ENCODE assay signal across 12 mouse cellular contexts in the genomic region with DNA sequence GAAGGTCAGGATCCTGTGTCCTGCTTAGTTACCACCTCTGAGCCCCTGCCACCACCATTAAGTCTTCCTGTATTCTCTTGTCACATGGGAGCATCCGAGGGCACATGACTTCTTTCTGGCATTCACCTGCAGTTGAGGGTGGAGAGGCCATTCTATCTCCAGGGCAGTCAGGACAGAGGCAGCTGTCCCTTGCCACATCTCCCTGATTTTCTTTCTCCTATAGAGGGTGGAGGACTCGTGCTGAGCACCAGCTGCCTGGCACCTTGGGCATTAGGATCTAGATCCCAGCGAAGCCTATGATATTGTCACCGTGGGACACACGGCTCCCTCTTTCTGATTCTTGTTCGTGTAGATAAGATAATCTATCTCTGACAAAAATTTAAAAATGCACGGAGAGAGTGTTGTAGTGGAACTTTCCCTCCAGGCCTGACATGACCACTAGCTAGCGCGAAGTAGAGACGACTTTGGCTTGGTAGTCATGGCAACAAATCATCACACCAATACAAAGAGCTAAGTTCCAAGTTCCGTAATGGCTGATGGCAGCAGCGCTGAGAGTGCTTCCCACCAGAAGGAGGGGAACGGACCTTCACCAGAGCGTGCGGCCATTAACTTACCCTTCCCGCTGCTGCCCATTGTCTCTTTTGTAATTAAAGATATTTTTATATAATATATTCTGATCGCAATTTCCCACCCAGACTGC.
A peak's percentile ranks its signal among the peaks of the same experiment; 100 is the strongest.
DNase-seq lines count a peak whose midpoint lies in the region; ATAC-seq lines count a peak whose summit lies in the region.
"Had no signal": no experiment of that assay in that cellular context is flagged by ENCODE, and none has a peak within 500 bp of the region (broad histone marks: within the 10 kb centered on the region; RNA-seq: fewer than 3 reads in every experiment).

No protein-coding gene starts in this region.

- 69% methylated on average over 17 of the region's 17 CpGs for WGBS in neural tube, embryonic 11.5 days
- 43% methylated on average over 17 of the region's 17 CpGs for WGBS in hindbrain, embryonic 15.5 days
- 46% methylated on average over 17 of the region's 17 CpGs for WGBS in neural tube, embryonic 15.5 days
- WGBS in kidney, embryonic 15.5 days, result 79% methylated on average over 17 of the region's 17 CpGs

- H3K4me3 ChIP-seq in neural tube, embryonic 11.5 days (ENCODE audit: low read depth, low read length), result no peak overlapping the region
- H3K4me3 ChIP-seq in hindbrain, embryonic 15.5 days, result 0 out of 2 replicates have a peak overlapping the region, but pooled peaks have one; percentile 4
- no peak overlapping the region for H3K4me3 ChIP-seq in neural tube, embryonic 15.5 days (replicated peaks)
- H3K4me3 ChIP-seq in kidney, embryonic 15.5 days (replicated peaks), result no peak overlapping the region
- H3K4me3 ChIP-seq: limb, embryonic 15.5 days had no signal

- peak; percentile 49 for DNase-seq in embryo, embryonic 10 days (ENCODE audit: low spot score)
- no peak for DNase-seq in embryo, embryonic 9.5 days (ENCODE audit: extremely low spot score)
- no peak for DNase-seq in neural tube, embryonic 11.5 days (ENCODE audit: low spot score)
- no peak for DNase-seq in neural tube, embryonic 10.5 days (ENCODE audit: extremely low spot score, low spot score)
- DNase-seq in cerebellum, adult 8-10 months, result no peak
- DNase-seq: adrenal gland, postnatal 10 days; cerebellum, postnatal 36 days had no signal

- no peaks in the 10 kb centered on the region for H3K27me3 ChIP-seq in neural tube, embryonic 11.5 days (ENCODE audit: control insufficient read depth, insufficient read depth, low read length)
- no peaks in the 10 kb centered on the region for H3K27me3 ChIP-seq in hindbrain, embryonic 15.5 days
- no peaks in the 10 kb centered on the region for H3K27me3 ChIP-seq in neural tube, embryonic 15.5 days (replicated peaks)
- H3K27me3 ChIP-seq in kidney, embryonic 15.5 days, result no peaks in the 10 kb centered on the region
- H3K27me3 ChIP-seq: limb, embryonic 15.5 days had no signal

- H3K36me3 ChIP-seq in neural tube, embryonic 11.5 days (ENCODE audit: control insufficient read depth, insufficient read depth, low read length), result no peaks in the 10 kb centered on the region
- H3K36me3 ChIP-seq in hindbrain, embryonic 15.5 days, result no peaks in the 10 kb centered on the region
- H3K36me3 ChIP-seq in neural tube, embryonic 15.5 days, result no peaks in the 10 kb centered on the region
- H3K36me3 ChIP-seq in kidney, embryonic 15.5 days, result no peaks in the 10 kb centered on the region
- H3K36me3 ChIP-seq: limb, embryonic 15.5 days had no signal

- H3K9me3 ChIP-seq in neural tube, embryonic 11.5 days (ENCODE audit: control insufficient read depth, low read length), result no peaks in the 10 kb centered on the region
- no peaks in the 10 kb centered on the region for H3K9me3 ChIP-seq in hindbrain, embryonic 15.5 days
- H3K9me3 ChIP-seq in neural tube, embryonic 15.5 days (replicated peaks), result no peaks in the 10 kb centered on the region
- H3K9me3 ChIP-seq in kidney, embryonic 15.5 days (replicated peaks), result no peaks in the 10 kb centered on the region
- H3K9me3 ChIP-seq: limb, embryonic 15.5 days had no signal

- no peak overlapping the region for H3K27ac ChIP-seq in neural tube, embryonic 11.5 days (ENCODE audit: low read depth, low read length)
- no peak overlapping the region for H3K27ac ChIP-seq in hindbrain, embryonic 15.5 days (replicated peaks)
- H3K27ac ChIP-seq in neural tube, embryonic 15.5 days (replicated peaks), result no peak overlapping the region
- no peak overlapping the region for H3K27ac ChIP-seq in kidney, embryonic 15.5 days
- H3K27ac ChIP-seq: limb, embryonic 15.5 days; macrophage had no signal

- H3K4me1 ChIP-seq in neural tube, embryonic 11.5 days (ENCODE audit: control insufficient read depth, insufficient read depth, low read length), result no peaks in the 10 kb centered on the region
- peaks cover 11% of the 10 kb centered on the region for H3K4me1 ChIP-seq in hindbrain, embryonic 15.5 days (replicated peaks)
- peaks cover 9% of the 10 kb centered on the region; the same call in 1 of the 2 replicates for H3K4me1 ChIP-seq in neural tube, embryonic 15.5 days
- H3K4me1 ChIP-seq in kidney, embryonic 15.5 days, result no peaks in the 10 kb centered on the region
- H3K4me1 ChIP-seq: limb, embryonic 15.5 days had no signal

- H3K4me2 ChIP-seq in neural tube, embryonic 11.5 days (ENCODE audit: low read depth), result no peak overlapping the region
- H3K4me2 ChIP-seq in hindbrain, embryonic 15.5 days, result peak overlapping the region; percentile 42
- peak overlapping the region; percentile 43 for H3K4me2 ChIP-seq in neural tube, embryonic 15.5 days
- H3K4me2 ChIP-seq in kidney, embryonic 15.5 days, result no peak overlapping the region
- H3K4me2 ChIP-seq: limb, embryonic 15.5 days had no signal

- peak; percentile 48; the same call in 1 of the 2 replicates for ATAC-seq in neural tube, embryonic 11.5 days (ENCODE audit: insufficient read depth, low FRiP score, low TSS enrichment)
- peak; percentile 65 for ATAC-seq in hindbrain, embryonic 15.5 days (ENCODE audit: low FRiP score, low read depth)
- ATAC-seq in neural tube, embryonic 15.5 days (ENCODE audit: low FRiP score), result peak; percentile 69; the same call in 1 of the 2 replicates
- ATAC-seq in kidney, embryonic 15.5 days (replicated peaks; ENCODE audit: low FRiP score), result no peak

- H3K9ac ChIP-seq in neural tube, embryonic 11.5 days (ENCODE audit: low read length), result no peak overlapping the region
- no peak overlapping the region for H3K9ac ChIP-seq in hindbrain, embryonic 15.5 days
- H3K9ac ChIP-seq in neural tube, embryonic 15.5 days (replicated peaks), result no peak overlapping the region
- no peak overlapping the region for H3K9ac ChIP-seq in kidney, embryonic 15.5 days
- H3K9ac ChIP-seq: limb, embryonic 15.5 days had no signal

Comparison
In these comparisons a context has a peak if more than half of its experiments do, and no peak if none do; other contexts are left out.
1. H3K4me2 ChIP-seq: peak in hindbrain, embryonic 15.5 days (single experiment) and neural tube, embryonic 15.5 days (single experiment); none in neural tube, embryonic 11.5 days (single experiment) and kidney, embryonic 15.5 days (single experiment).